Mouse (Mus musculus) ZHBTc4 (cell line): ENCODE results near the gene 1700020L24Rik.

Experiments
- DNase-seq: peaks from one replicate; pipeline ENCODE4 v3.0.0-alpha.2; 2011; ENCODE audit warnings: low read depth, low spot score

Gene 1700020L24Rik

GRCm38 (mm10) chr11:83471766-83472165, 34.3 kb downstream of the 1700020L24Rik start:
- DNase-seq, result no peak

GRCm38 (mm10) chr11:83472324-83473234, 35.1 kb downstream of the 1700020L24Rik start, which contains the start of gene Taf15:
Taf15 (plus strand) TSS chr11:83473086.
- DNase-seq, result peak; percentile 99

GRCm38 (mm10) chr11:83473235-83474016, 35.9 kb downstream of the 1700020L24Rik start:
- no peak for DNase-seq
